Mouse (Mus musculus) intestine, embryonic 14.5 days (tissue): ENCODE measurements around the gene Gckr. TPM values are rescaled to one million over a fixed set of nuclear protein-coding genes. Genes with fewer than 3 reads are reported as not detected.

Source experiments
- ATAC-seq: fragments of 200-750 bp; cut with Nextera tagmentation; replicated peaks from 2 replicates; pipeline ENCODE4 v1.8.0; 2017; ENCODE audit warnings: low read depth, moderate number of reproducible peaks, moderate TSS enrichment, moderate library complexity; ENCODE audit not compliant: low FRiP score, low TSS enrichment
- DNase-seq: peaks from one replicate; pipeline ENCODE4 v3.0.0-alpha.2; 2018; ENCODE audit warnings: low spot score
- H3K27ac ChIP-seq: fragments of 300-500 bp; sonication (generic); 2 replicates; pipeline ENCODE4 v1.5.1; 2014; ENCODE audit warnings: low read depth, mild to moderate bottlenecking, control low read depth
- H3K27me3 ChIP-seq: fragments of 300-500 bp; sonication (generic); replicated peaks from 2 replicates; pipeline ENCODE4 v1.6.1; 2014; ENCODE audit warnings: low read length, control low read depth; ENCODE audit not compliant: control insufficient read depth, insufficient read depth
- H3K36me3 ChIP-seq: fragments of 300-500 bp; sonication (generic); 2 replicates; pipeline ENCODE4 v1.6.1; 2014; ENCODE audit warnings: low read length, control low read depth; ENCODE audit not compliant: control insufficient read depth, insufficient read depth
- H3K4me1 ChIP-seq: fragments of 300-500 bp; sonication (generic); replicated peaks from 2 replicates; pipeline ENCODE4 v1.6.1; 2014; ENCODE audit warnings: low read length, control low read depth, mixed read lengths; ENCODE audit not compliant: control insufficient read depth, insufficient read depth
- H3K4me2 ChIP-seq: fragments of 300-500 bp; sonication (generic); 2 replicates; pipeline ENCODE4 v1.6.1; 2014; ENCODE audit warnings: low read length
- H3K4me3 ChIP-seq: fragments of 300-500 bp; sonication (generic); 2 replicates; pipeline ENCODE4 v1.5.1; 2014; ENCODE audit warnings: low read depth, low read length, control low read depth, mixed read lengths
- H3K9ac ChIP-seq: fragments of 300-500 bp; sonication (generic); 2 replicates; pipeline ENCODE4 v1.6.1; 2014; ENCODE audit warnings: mild to moderate bottlenecking, low read length
- H3K9me3 ChIP-seq: fragments of 300-500 bp; sonication (generic); 2 replicates; pipeline ENCODE4 v1.6.1; 2016; ENCODE audit warnings: low read length, control low read depth; ENCODE audit not compliant: control insufficient read depth
- WGBS: fragments of 180-500 bp; shearing (Covaris S2); extraction: QIAGEN DNeasy Blood & Tissue Kit; methylation state at CpG from one replicate; pipeline ENCODE4 v1.1.7; 2014; 5-methylcytosine and 5-hydroxymethylcytosine counted together
- polyA plus RNA-seq: library from polyadenylated mRNA; unstranded; fragments of >200 nt; fragmentation: Nextera tagmentation; extraction: Ambion mirVana; gene quantifications from 2 replicates; pipeline ENCODE4 v1.2.1, GENCODE M21; 2014

The Gckr gene
- 0.42 and 0.60 TPM in 2 replicates for polyA plus RNA-seq

DNA sequence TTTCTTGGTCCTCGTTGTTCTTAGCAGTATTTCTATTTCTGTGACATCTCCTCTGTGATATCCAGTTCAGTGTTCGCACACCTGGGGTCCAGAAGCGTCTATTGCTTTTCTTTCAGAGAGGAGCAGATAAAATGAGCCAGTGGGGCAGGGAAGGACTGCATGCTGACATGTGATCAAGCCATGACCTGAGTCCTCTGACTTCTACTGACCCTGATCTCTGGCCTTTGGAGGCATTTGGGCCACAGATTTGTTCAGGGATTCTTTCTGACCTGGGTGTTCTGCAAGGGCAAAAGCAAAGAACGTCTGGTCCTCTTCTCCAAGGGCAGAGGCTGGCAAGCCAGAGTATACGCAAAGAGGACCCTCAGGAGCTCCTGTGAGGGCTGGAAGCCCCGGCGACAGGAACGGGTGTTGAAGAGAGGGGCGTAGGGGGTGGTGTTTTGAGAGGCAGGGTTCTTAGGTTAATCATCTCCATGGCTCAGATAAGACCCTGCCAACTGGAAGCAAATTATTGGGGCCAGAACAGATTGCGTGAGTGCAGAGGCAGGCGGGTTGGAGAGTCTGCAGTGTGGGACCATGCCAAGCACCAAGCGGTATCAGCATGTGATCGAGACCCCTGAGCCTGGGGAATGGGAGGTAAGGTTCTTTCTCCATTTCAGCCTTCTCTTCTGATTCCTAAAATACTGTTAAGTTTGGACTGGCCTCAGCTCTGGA is at the start of gene Gckr:
Gckr (plus strand) TSS at position 397 of the 711 bp plus-strand sequence.
- H3K4me3 ChIP-seq, result no peak within 1 kb of the TSS
- H3K27me3 ChIP-seq, result no peaks in the 10 kb centered on the region
- H3K36me3 ChIP-seq, result peaks cover 25% of the 10 kb centered on the region
- 66% methylated on average over 13 of the region's 13 CpGs for WGBS
- ATAC-seq (no peak), DNase-seq (no peak)
- no peak within 1 kb of the TSS; the same call in 1 of the 2 replicates for H3K9ac ChIP-seq
- no peak within 1 kb of the TSS for H3K27ac ChIP-seq
- H3K4me1 ChIP-seq, result peaks cover 9% of the 10 kb centered on the region
- peak within 1 kb of the TSS; percentile 91 for H3K4me2 ChIP-seq
- H3K9me3 ChIP-seq, result no peaks in the 10 kb centered on the region

DNA sequence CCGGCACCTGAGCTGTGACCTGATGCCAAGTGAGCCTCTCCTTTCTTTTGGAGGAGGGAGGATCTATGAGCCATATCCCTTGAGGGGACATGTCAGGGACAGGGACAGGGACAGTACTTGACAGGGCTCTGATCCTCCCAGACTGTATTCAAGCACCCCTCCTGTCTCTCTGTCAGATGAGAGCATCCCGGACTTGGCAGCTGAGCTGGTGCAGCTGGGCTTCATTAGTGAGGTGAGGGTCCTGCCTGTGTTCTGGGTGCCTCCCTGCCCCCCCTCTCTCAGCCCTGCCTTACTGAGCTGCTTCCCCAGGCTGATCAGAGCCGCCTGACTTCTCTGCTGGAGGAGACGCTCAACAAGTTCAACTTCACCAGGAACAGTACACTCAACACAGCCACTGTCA is 46.5 kb upstream of the Gckr start:
- DNase-seq (peak; percentile 57), ATAC-seq (no peak)
- no peaks in the 10 kb centered on the region for H3K27me3 ChIP-seq
- no peak overlapping the region for H3K4me3 ChIP-seq
- no peak overlapping the region for H3K27ac ChIP-seq
- peaks cover 91% of the 10 kb centered on the region for H3K36me3 ChIP-seq
- no peak overlapping the region for H3K4me2 ChIP-seq
- H3K9me3 ChIP-seq, result no peaks in the 10 kb centered on the region
- WGBS, result 57% methylated on average over 4 of the region's 4 CpGs
- no peak overlapping the region for H3K9ac ChIP-seq
- peaks cover 14% of the 10 kb centered on the region for H3K4me1 ChIP-seq

DNA sequence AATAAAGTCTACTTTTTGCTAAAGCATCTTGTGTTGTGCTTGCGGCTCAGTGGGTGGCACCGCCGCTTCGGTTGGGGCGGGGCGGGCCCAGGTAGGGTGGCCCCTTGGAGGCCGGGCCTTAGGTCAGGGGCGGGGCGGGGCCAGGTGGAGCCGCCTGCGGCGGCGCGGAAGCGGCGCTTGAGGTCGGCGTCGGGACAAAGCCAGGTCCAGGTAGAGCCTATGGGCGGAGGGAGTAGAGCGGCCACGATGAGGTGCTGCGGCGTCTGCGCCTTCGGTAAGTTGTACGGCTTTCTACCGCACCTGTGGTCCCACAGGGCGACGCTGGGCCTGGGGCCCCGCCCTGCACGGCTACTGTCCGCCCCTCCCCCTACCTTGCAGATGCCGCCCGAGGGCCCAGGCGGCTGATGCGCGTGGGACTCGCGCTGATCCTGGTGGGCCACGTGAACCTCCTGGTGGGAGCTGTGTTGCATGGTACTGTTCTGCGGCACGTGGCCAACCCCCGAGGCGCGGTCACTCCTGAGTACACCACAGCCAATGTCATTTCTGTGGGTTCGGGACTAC is 45.6 kb upstream of the Gckr start, which contains the start of gene Krtcap3:
Krtcap3 (plus strand) TSS at position 151 of the 561 bp plus-strand sequence.
- H3K4me3 ChIP-seq, result peak within 1 kb of the TSS; percentile 35
- H3K36me3 ChIP-seq, result peaks cover 86% of the 10 kb centered on the region
- peaks cover 14% of the 10 kb centered on the region for H3K4me1 ChIP-seq
- 13% methylated on average over 47 of the region's 47 CpGs for WGBS
- peak; percentile 81 for DNase-seq
- no peaks in the 10 kb centered on the region for H3K9me3 ChIP-seq
- H3K27ac ChIP-seq, result peak within 1 kb of the TSS; percentile 67
- H3K4me2 ChIP-seq, result peak within 1 kb of the TSS; percentile 42
- no peaks in the 10 kb centered on the region for H3K27me3 ChIP-seq
- ATAC-seq, result peak; percentile 89
- H3K9ac ChIP-seq, result peak within 1 kb of the TSS; percentile 39

DNA sequence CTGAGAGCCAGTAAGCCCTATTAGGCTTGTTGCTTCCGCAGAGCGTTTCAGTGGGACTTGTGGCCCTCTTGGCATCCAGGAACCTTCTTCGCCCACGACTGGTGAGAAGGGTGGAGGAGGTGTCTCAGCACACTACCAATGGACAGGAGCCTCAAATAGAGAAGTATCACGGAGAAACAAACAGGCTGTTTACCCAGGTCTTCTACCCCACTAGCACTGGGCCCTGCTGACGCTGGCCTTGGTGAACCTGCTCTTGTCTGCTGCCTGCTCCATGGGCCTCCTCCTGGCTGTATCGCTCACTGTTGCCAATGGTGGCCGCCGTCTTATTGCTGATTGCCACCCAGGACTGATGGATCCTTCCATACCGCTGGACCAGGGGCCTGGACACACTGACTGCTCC is 45.1 kb upstream of the Gckr start:
- Histone ChIP-seq H3K27ac (peak overlapping the region; percentile 67), H3K27me3 (no peaks in the 10 kb centered on the region), H3K4me2 (peak overlapping the region; percentile 42), H3K4me3 (peak overlapping the region; percentile 35), H3K4me1 (peaks cover 14% of the 10 kb centered on the region), H3K36me3 (peaks cover 84% of the 10 kb centered on the region), H3K9ac (peak overlapping the region; percentile 39), H3K9me3 (no peaks in the 10 kb centered on the region)
- no peak for ATAC-seq
- no peak for DNase-seq
- 54% methylated on average over 10 of the region's 10 CpGs for WGBS

DNA sequence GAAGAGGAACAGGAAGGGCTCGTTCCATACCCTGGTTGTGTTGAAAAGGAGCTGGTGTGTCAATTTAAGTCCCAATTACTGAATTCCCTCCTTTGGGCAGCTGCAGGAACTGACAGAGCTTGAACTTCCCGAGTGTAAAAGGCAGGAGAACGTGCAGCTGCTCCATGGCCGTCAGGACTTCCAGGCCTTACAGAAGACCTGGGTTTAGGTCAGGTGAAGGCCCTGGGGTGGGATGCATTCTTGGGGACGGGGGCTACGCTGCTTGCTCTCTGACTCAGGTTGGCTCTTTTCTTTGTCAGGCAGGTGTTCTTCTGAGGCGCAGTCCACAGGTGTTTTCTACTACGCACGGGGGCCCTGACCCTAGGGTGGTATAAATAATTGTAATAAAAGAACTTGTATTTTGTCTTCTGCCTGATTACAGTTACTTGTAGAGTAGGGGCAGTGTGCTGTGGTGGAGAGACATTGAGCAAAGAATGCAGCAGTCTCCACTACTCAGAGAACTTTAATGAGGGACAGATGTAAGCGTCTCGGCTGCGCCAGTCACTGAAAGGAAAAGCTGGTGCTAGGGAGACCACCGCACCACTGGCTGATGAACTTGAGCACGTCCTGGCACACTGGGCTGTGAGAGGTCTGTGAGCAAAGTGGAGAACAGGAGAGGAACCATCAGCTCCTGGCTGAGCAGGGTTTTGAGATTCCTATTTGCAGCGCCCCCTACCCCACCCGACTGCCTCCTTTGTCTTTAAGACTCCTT is 44.3 kb upstream of the Gckr start:
- Histone ChIP-seq H3K9ac (peak overlapping the region; percentile 39; the same call in 1 of the 2 replicates), H3K27ac (0 out of 2 replicates have a peak overlapping the region, but pooled peaks have one; percentile 67), H3K4me3 (peak overlapping the region; percentile 35), H3K9me3 (no peaks in the 10 kb centered on the region), H3K4me2 (peak overlapping the region; percentile 42), H3K36me3 (peaks cover 84% of the 10 kb centered on the region), H3K27me3 (no peaks in the 10 kb centered on the region), H3K4me1 (peaks cover 14% of the 10 kb centered on the region)
- ATAC-seq, result no peak
- DNase-seq, result peak; percentile 50
- 78% methylated on average over 16 of the region's 16 CpGs for WGBS

DNA sequence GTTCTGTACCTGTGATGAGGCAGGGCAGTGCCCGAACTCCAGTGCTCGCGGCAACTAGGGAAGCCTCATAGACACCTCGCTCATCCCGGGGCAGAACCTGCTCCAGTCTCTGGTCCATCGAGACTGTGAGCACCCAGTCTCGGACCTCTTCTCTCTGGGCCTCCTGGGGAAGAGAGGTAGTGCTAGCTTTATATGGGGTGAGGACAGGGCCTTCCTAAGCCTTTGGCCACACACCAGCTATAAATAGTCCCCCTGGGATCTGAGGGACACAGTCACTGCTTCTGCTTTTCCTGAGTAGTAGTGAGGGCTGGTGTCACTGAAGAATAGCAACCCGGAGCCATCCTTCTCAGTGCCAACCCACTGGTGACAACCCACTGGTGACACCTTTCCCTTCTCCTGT is 43.4 kb upstream of the Gckr start:
- ATAC-seq (no peak), DNase-seq (peak; percentile 50)
- H3K4me3 ChIP-seq, result no peak overlapping the region
- peaks cover 14% of the 10 kb centered on the region for H3K4me1 ChIP-seq
- H3K27ac ChIP-seq, result peak overlapping the region; percentile 69
- H3K9ac ChIP-seq, result no peak overlapping the region
- peaks cover 82% of the 10 kb centered on the region for H3K36me3 ChIP-seq
- H3K9me3 ChIP-seq, result no peaks in the 10 kb centered on the region
- H3K4me2 ChIP-seq, result peak overlapping the region; percentile 42; the same call in 1 of the 2 replicates
- 88% methylated on average over 8 of the region's 8 CpGs for WGBS
- H3K27me3 ChIP-seq, result no peaks in the 10 kb centered on the region

DNA sequence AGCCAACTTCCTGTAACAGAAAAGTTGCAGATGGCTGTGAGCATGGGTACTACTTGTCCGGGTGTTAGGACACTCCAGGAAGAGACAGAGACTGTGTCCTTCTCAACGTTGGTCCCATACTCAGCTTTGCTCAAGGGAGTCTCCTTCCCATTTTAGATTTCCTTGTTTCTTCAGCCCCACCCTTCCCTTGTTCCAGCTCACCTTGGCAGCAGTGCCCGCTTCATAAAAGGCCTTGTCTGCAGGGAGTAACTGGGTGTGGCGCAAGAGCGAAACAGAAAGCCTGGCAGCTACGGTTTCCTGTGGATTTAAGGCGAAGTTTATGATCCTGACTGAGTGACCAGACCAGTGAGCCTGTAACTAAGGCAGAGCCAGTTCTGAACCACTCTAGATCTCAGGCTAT is 42.8 kb upstream of the Gckr start:
- WGBS, result 60% methylated on average over 7 of the region's 7 CpGs
- peaks cover 14% of the 10 kb centered on the region for H3K4me1 ChIP-seq
- H3K4me2 ChIP-seq, result peak overlapping the region; percentile 42; the same call in 1 of the 2 replicates
- no peaks in the 10 kb centered on the region for H3K9me3 ChIP-seq
- H3K36me3 ChIP-seq, result peaks cover 82% of the 10 kb centered on the region
- no peaks in the 10 kb centered on the region for H3K27me3 ChIP-seq
- ATAC-seq (no peak; the same call in 1 of the 2 replicates), DNase-seq (peak; percentile 64)
- H3K9ac ChIP-seq, result no peak overlapping the region
- peak overlapping the region; percentile 69 for H3K27ac ChIP-seq
- no peak overlapping the region for H3K4me3 ChIP-seq

DNA sequence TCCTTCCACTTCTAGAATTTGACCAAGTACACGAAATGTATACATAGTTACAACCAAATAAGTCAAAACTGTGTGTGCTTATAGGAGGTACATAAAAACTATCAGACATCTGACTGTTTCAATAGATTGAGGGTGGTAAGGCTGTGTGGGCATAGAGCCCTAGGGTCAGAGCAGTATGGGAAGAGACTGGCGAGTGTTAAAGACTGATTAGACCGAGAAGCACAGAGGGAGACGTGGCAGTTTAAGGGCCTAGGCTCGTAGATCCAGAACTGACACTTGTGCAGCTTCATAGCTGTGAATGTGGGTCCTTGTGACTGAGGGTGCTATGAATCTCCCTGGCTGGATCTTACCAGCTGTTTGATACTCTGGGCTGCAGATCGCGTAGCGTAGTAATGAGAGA is 42.3 kb upstream of the Gckr start:
- H3K9ac ChIP-seq, result no peak overlapping the region
- ATAC-seq, result no peak
- H3K27ac ChIP-seq, result peak overlapping the region; percentile 1; the same call in 1 of the 2 replicates
- 84% methylated on average over 8 of the region's 8 CpGs for WGBS
- 0 out of 2 replicates have a peak overlapping the region, but pooled peaks have one; percentile 42 for H3K4me2 ChIP-seq
- H3K27me3 ChIP-seq, result no peaks in the 10 kb centered on the region
- H3K4me1 ChIP-seq, result peaks cover 14% of the 10 kb centered on the region
- H3K36me3 ChIP-seq, result peaks cover 82% of the 10 kb centered on the region
- H3K4me3 ChIP-seq, result no peak overlapping the region
- peak; percentile 48 for DNase-seq
- no peaks in the 10 kb centered on the region for H3K9me3 ChIP-seq
